Mouse (Mus musculus) kidney, embryonic 14.5 days (tissue): ENCODE measurements at regions not wholly inside any gene's neighbourhood (a gene's known extent, or its start where the extent isn't known, plus 50 kb on each side); places are given as distances from the start of the nearest gene placed in this dataset.

Experiments used
- ATAC-seq: fragments of 200-750 bp; cut with Nextera tagmentation; 2 replicates; pipeline ENCODE4 v1.8.0; 2017; ENCODE audit warnings: moderate number of reproducible peaks, mild to moderate bottlenecking, moderate TSS enrichment, moderate library complexity; ENCODE audit not compliant: low FRiP score, low TSS enrichment
- H3K27ac ChIP-seq: fragments of 300-500 bp; sonication (generic); 2 replicates; pipeline ENCODE4 v1.5.1; 2014; ENCODE audit warnings: low read depth, mild to moderate bottlenecking, low read length, moderate library complexity, mixed read lengths
- H3K27me3 ChIP-seq: fragments of 300-500 bp; sonication (generic); 2 replicates; pipeline ENCODE4 v1.6.1; 2014; ENCODE audit warnings: mild to moderate bottlenecking, low read length; ENCODE audit not compliant: control insufficient read depth, insufficient read depth
- H3K36me3 ChIP-seq: fragments of 300-500 bp; sonication (generic); 2 replicates; pipeline ENCODE4 v1.6.1; 2014; ENCODE audit warnings: low read length, mixed read lengths; ENCODE audit not compliant: control insufficient read depth, insufficient read depth
- H3K4me1 ChIP-seq: fragments of 300-500 bp; sonication (generic); 2 replicates; pipeline ENCODE4 v1.6.1; 2014; ENCODE audit warnings: low read length, mixed read lengths; ENCODE audit not compliant: control insufficient read depth, insufficient read depth
- H3K4me2 ChIP-seq: fragments of 300-500 bp; sonication (generic); replicated peaks from 2 replicates; pipeline ENCODE4 v1.6.1; 2014; ENCODE audit warnings: low read depth, mild to moderate bottlenecking, low read length
- H3K4me3 ChIP-seq: fragments of 300-500 bp; sonication (generic); 2 replicates; pipeline ENCODE4 v1.5.1; 2014; ENCODE audit warnings: mild to moderate bottlenecking, low read length
- H3K9ac ChIP-seq: fragments of 300-500 bp; sonication (generic); 2 replicates; pipeline ENCODE4 v1.6.1; 2014; ENCODE audit warnings: low read depth, mild to moderate bottlenecking, low read length, moderate library complexity
- H3K9me3 ChIP-seq: fragments of 300-500 bp; sonication (generic); 2 replicates; pipeline ENCODE4 v1.6.1; 2016; ENCODE audit warnings: low read length; ENCODE audit not compliant: control insufficient read depth
- WGBS: fragments of 180-500 bp; shearing (Covaris S2); extraction: QIAGEN DNeasy Blood & Tissue Kit; methylation state at CpG from one replicate; pipeline ENCODE4 v1.1.7; 2014; 5-methylcytosine and 5-hydroxymethylcytosine counted together

DNA sequence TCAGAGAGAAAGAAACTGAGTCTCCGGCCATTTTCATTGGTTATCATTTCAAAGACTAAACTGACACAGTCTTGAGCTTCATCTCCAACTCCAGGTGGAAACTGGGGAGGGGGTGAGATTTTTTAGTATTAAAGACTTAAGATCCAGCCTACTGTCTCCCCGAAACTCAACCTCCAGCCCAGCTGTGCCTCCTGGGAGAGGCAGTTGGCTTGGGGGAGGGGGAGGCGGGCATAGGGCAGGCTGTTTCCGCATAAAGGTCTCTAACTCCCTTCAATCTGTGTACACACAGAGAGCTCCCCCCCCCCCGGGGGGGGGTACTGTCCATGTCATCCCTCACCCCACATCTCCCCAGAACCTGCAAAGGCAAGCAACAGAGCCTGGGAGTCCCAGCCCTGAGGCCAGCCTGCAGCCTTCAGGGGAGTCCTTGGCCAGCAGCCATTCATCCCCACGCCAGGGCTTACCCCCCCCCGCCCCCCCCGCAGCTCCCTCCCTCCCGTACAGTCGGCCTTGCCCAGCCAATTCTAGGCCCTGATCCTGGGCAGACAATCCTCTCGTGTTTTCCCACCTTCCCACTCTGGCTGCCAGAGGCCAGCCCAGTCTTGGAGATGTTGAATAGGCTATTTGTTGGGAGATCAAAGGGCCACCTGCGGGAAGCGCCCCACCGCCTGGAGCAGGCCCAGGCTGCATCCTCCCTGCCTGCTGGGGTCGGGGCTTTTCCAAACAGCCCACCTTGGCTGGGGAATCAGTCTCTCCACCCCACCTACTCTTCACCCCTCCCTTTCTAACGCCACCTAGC is 245.2 kb downstream of the Bcl11b start:
- Histone ChIP-seq H3K36me3 (no peaks in the 10 kb centered on the region), H3K9ac (0 out of 2 replicates have a peak overlapping the region, but pooled peaks have one; percentile 18), H3K9me3 (no peaks in the 10 kb centered on the region), H3K4me3 (no peak overlapping the region), H3K27ac (no peak overlapping the region), H3K27me3 (no peaks in the 10 kb centered on the region), H3K4me2 (no peak overlapping the region), H3K4me1 (0 out of 2 replicates have a peak, but pooled peaks cover 6% of the 10 kb centered on the region)
- ATAC-seq, result peak; percentile 50
- 18% methylated on average over 11 of the region's 16 CpGs for WGBS

GRCm38 (mm10) chr12:107759291-107759690 is 244.1 kb downstream of the Bcl11b start:
- H3K9ac ChIP-seq, result no peak overlapping the region
- 0 out of 2 replicates have a peak, but pooled peaks cover 6% of the 10 kb centered on the region for H3K4me1 ChIP-seq
- no peaks in the 10 kb centered on the region for H3K9me3 ChIP-seq
- WGBS, result 82% methylated on average over 5 of the region's 5 CpGs
- H3K4me2 ChIP-seq, result no peak overlapping the region
- no peaks in the 10 kb centered on the region for H3K36me3 ChIP-seq
- H3K4me3 ChIP-seq, result no peak overlapping the region
- ATAC-seq, result no peak
- H3K27ac ChIP-seq, result no peak overlapping the region
- no peaks in the 10 kb centered on the region for H3K27me3 ChIP-seq

DNA sequence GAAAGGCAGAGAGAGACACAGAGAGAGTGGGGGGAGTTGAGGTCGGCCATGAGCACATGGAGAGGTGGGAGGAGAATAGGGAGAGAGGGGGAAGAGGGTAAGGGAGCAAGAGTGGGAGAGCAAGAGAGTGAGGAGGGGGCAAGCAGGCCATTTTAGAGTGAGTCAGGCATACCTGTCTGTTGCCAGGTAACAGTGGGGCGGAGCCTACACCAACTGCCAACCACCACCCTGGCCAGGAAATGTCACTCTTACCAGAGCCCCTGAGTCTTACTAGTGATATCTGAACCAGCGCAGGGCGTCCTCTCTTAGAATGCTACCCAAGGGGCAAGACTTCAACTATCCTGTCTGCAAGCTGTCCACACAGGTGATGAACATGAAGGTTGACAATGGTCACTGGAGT is 243.5 kb downstream of the Bcl11b start:
- ATAC-seq, result no peak
- no peak overlapping the region for H3K4me2 ChIP-seq
- no peaks in the 10 kb centered on the region for H3K9me3 ChIP-seq
- H3K4me1 ChIP-seq, result 0 out of 2 replicates have a peak, but pooled peaks cover 6% of the 10 kb centered on the region
- no peaks in the 10 kb centered on the region for H3K27me3 ChIP-seq
- no peaks in the 10 kb centered on the region for H3K36me3 ChIP-seq
- no peak overlapping the region for H3K27ac ChIP-seq
- H3K9ac ChIP-seq, result no peak overlapping the region
- WGBS, result 83% methylated on average over 4 of the region's 4 CpGs
- H3K4me3 ChIP-seq, result no peak overlapping the region

DNA sequence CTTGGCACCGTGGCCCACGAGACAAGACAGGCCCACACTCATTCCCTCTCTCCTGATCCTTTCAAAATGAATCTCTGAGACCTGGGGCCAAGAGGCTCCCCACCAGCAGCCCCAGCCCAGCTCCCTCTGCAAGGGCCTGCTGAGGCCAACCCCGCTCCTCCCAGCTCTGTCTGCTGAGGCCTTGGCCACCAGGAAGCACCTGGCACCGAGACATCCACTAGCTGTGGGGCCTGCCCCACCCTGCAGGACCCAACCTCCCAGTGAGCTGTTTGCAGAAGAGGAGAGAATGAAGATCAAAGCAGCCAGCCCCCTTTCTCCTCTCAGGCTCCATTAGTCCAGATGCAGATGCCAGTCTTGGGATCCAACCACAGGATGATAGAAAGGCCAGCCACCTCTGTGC is 241.3 kb downstream of the Bcl11b start:
- no peaks in the 10 kb centered on the region for H3K36me3 ChIP-seq
- WGBS, result 81% methylated on average over 4 of the region's 4 CpGs
- H3K27ac ChIP-seq, result no peak overlapping the region
- H3K4me1 ChIP-seq, result 0 out of 2 replicates have a peak, but pooled peaks cover 4% of the 10 kb centered on the region
- H3K27me3 ChIP-seq, result no peaks in the 10 kb centered on the region
- no peaks in the 10 kb centered on the region for H3K9me3 ChIP-seq
- H3K9ac ChIP-seq, result no peak overlapping the region
- H3K4me3 ChIP-seq, result no peak overlapping the region
- no peak overlapping the region for H3K4me2 ChIP-seq
- ATAC-seq, result no peak

DNA sequence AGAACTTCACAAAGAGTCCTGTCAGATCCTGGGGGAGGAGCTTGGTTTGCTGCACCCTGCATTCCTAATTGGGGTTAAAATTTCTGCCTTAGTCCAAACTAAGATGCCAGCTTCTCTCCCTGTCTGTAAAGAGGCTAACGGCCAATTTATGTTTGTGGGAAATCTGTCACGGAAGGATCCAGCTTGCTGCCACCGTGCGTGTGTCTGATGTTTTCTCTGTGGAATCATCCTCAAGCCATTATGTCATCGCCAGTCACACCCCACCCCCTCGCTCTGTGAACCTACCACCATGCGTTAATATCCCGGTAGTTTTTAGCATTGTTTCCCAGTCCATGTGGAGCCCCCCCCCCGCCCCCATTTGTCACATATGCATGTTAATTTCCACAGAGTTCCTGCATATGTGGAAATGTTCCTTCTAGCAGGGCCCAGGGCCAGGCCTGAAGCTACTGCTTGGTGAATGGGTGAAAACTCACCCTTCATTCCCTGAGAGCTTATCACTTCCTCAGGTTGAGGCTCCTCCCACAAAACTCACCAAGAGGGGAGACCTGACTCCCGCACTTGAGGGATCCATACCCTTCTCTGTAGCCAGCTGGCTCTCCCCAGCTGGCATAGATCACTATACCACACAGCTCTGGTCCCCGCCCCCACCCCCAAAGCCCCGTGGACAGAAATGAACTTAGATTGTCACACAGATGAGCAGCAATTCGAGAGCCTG is 233.4 kb downstream of the Bcl11b start:
- 62% methylated on average over 13 of the region's 13 CpGs for WGBS
- Histone ChIP-seq H3K36me3 (no peaks in the 10 kb centered on the region), H3K9me3 (no peaks in the 10 kb centered on the region), H3K4me3 (no peak overlapping the region), H3K4me2 (no peak overlapping the region), H3K27me3 (no peaks in the 10 kb centered on the region), H3K9ac (no peak overlapping the region), H3K27ac (no peak overlapping the region), H3K4me1 (no peaks in the 10 kb centered on the region)
- no peak; the same call in 1 of the 2 replicates for ATAC-seq

GRCm38 (mm10) chr12:107770516-107770836 is 232.9 kb downstream of the Bcl11b start:
- 17% methylated on average over 5 of the region's 5 CpGs for WGBS

GRCm38 (mm10) chr12:107771325-107771724 is 232.1 kb downstream of the Bcl11b start:
- Histone ChIP-seq H3K9me3 (no peaks in the 10 kb centered on the region), H3K27me3 (no peaks in the 10 kb centered on the region), H3K36me3 (no peaks in the 10 kb centered on the region), H3K4me2 (no peak overlapping the region), H3K4me1 (no peaks in the 10 kb centered on the region), H3K27ac (no peak overlapping the region), H3K9ac (no peak overlapping the region), H3K4me3 (no peak overlapping the region)
- WGBS, result 73% methylated on average over 2 of the region's 2 CpGs
- no peak for ATAC-seq

More at GRCm38 (mm10) chr12:107770516-107770836, 232.9 kb downstream of the Bcl11b start:
- Histone ChIP-seq H3K9ac (no peak overlapping the region), H3K4me2 (no peak overlapping the region), H3K27me3 (no peaks in the 10 kb centered on the region), H3K9me3 (no peaks in the 10 kb centered on the region), H3K4me3 (no peak overlapping the region), H3K27ac (no peak overlapping the region), H3K36me3 (no peaks in the 10 kb centered on the region), H3K4me1 (no peaks in the 10 kb centered on the region)
- no peak for ATAC-seq

DNA sequence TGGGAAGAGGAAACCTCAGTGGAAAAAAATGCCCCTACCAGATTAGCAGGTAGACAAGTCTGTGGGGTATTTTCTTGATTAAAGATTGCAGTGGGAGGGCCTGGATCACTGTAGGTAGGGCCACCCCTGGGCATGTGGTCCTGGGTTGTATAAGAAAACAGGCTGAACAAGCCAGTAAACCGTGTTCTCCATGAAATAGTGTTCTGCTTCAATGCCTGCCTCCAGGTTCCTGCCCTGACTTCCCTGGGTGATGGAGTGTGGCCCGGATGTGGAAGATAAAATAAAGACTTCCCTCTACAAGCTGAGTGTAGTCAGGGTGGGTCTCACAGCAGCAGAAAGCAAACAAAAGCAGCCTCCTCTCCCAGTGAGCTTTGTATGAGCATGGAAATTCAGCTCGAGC is 231.6 kb downstream of the Bcl11b start:
- Histone ChIP-seq H3K9ac (no peak overlapping the region), H3K4me2 (no peak overlapping the region), H3K27me3 (no peaks in the 10 kb centered on the region), H3K9me3 (no peaks in the 10 kb centered on the region), H3K4me1 (no peaks in the 10 kb centered on the region), H3K36me3 (no peaks in the 10 kb centered on the region), H3K4me3 (no peak overlapping the region), H3K27ac (no peak overlapping the region)
- WGBS, result 42% methylated on average over 3 of the region's 3 CpGs
- 0 out of 2 replicates have a peak, but pooled peaks have one; percentile 55 for ATAC-seq

GRCm38 (mm10) chr12:107778046-107778445 is 225.4 kb downstream of the Bcl11b start:
- Histone ChIP-seq H3K4me3 (no peak overlapping the region), H3K36me3 (no peaks in the 10 kb centered on the region), H3K27me3 (no peaks in the 10 kb centered on the region), H3K4me2 (no peak overlapping the region), H3K27ac (no peak overlapping the region), H3K9me3 (no peaks in the 10 kb centered on the region), H3K9ac (no peak overlapping the region), H3K4me1 (no peaks in the 10 kb centered on the region)
- ATAC-seq, result no peak
- 73% methylated on average over 9 of the region's 9 CpGs for WGBS
